Mouse (Mus musculus) spleen, adult 2 months (tissue): ENCODE measurements around the gene Kcnc3.

Source experiments
- CTCF ChIP-seq: fragments of 200-500 bp; IDR thresholded peaks from 2 replicates; pipeline ENCODE4 v1.5.1; 2011; ENCODE audit warnings: mild to moderate bottlenecking, inconsistent platforms; ENCODE audit not compliant: insufficient read depth, insufficient read length, insufficient replicate concordance; ENCODE audit errors: extremely low read depth
- POLR2A ChIP-seq: fragments of 200-500 bp; IDR thresholded peaks from 2 replicates; pipeline ENCODE4 v1.6.1; 2011; ENCODE audit warnings: low read depth, low read length, inconsistent platforms

DNA sequence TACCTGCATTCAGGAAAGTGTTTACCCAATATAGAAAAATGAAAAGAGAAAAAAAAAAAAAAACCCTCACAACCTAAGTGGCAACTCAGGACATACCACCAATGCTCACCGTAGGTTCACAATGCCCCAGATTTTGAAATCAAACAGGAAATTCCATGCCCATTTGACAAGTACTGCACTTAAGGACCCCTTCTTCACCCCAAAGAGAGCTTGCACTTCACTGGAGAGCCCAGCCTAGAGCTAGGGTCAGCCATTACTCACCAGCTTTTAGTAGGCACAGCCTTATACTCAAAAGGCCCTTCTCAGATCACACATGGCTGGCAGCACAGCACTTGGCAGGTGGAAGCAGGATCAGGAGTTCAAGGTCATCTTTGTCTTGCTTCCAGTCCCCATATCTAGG, 7.3 kb upstream of the Kcnc3 start:
- no peak for TF ChIP-seq POLR2A
- TF ChIP-seq CTCF = no peak
